Mouse (Mus musculus) right cerebral cortex, adult 18-20 months (tissue): ENCODE measurements around the gene Fosb.
A peak's percentile ranks its signal among the peaks of the same experiment; 100 is the strongest.
"Not testable (repeated sequence)": the region's sequence is repeated elsewhere in the genome, so short reads cannot be mapped to it uniquely, and the experiment has no call there.

Experiments
- DNase-seq: peaks from one replicate; pipeline ENCODE4 v3.0.0; 2022; ENCODE audit warnings: mixed read lengths

The Fosb gene

GRCm38 (mm10) chr7:19305796-19306765, 3.8 kb downstream of the Fosb start:
- DNase-seq = no peak

GRCm38 (mm10) chr7:19305413-19305735, 4.5 kb downstream of the Fosb start:
- no peak for DNase-seq

- no peak for DNase-seq
Observed at GRCm38 (mm10) chr7:19304501-19305412, 5.1 kb downstream of the Fosb start.

GRCm38 (mm10) chr7:19303770-19304169, 6.1 kb downstream of the Fosb start:
- peak; percentile 68 for DNase-seq

GRCm38 (mm10) chr7:19303046-19303305, 6.9 kb downstream of the Fosb start:
- DNase-seq = no peak

GRCm38 (mm10) chr7:19302264-19303045, 7.4 kb downstream of the Fosb start:
- DNase-seq = no peak

- DNase-seq = no peak
Observed at GRCm38 (mm10) chr7:19301461-19302263, 8.2 kb downstream of the Fosb start.

- DNase-seq = peak; percentile 83
Observed at GRCm38 (mm10) chr7:19300501-19301421, 9.1 kb downstream of the Fosb start.

- DNase-seq = no peak
Observed at GRCm38 (mm10) chr7:19299194-19299593, 10.7 kb downstream of the Fosb start.

- DNase-seq = no peak
Observed at GRCm38 (mm10) chr7:19297794-19298193, 12.1 kb downstream of the Fosb start.

- DNase-seq = no peak
Observed at GRCm38 (mm10) chr7:19297034-19297433, 12.8 kb downstream of the Fosb start.

- peak; percentile 96 for DNase-seq
Observed at GRCm38 (mm10) chr7:19295503-19296185, 14.2 kb downstream of the Fosb start.

- no peak for DNase-seq
Observed at GRCm38 (mm10) chr7:19290969-19291596, 18.8 kb downstream of the Fosb start.

GRCm38 (mm10) chr7:19284763-19285162, 25.1 kb downstream of the Fosb start:
- DNase-seq = no peak

- peak; percentile 43 for DNase-seq
Observed at GRCm38 (mm10) chr7:19283406-19283804, 26.4 kb downstream of the Fosb start.

- DNase-seq = no peak
Observed at GRCm38 (mm10) chr7:19282791-19283405, 27.0 kb downstream of the Fosb start.

GRCm38 (mm10) chr7:19282385-19282784, 27.5 kb downstream of the Fosb start, which contains the start of gene Rtn2:
TSS of gene Rtn2 (plus strand) at chr7:19282624.
- DNase-seq = peak; percentile 89

- not testable (repeated sequence) for DNase-seq
Observed at GRCm38 (mm10) chr7:19281680-19282304, 28.1 kb downstream of the Fosb start.

GRCm38 (mm10) chr7:19279581-19280114, 30.2 kb downstream of the Fosb start, which contains the start of gene Ppm1n:
TSS of gene Ppm1n (minus strand) at chr7:19280064.
- DNase-seq = no peak
